Mouse (Mus musculus) 3134 (cell line): ENCODE measurements at regions not wholly inside any gene's neighbourhood (a gene's known extent, or its start where the extent isn't known, plus 50 kb on each side); places are given as distances from the start of the nearest gene placed in this dataset.
A peak's percentile ranks its signal among the peaks of the same experiment; 100 is the strongest.

ENCODE experiments used
- DNase-seq: peaks from one replicate; pipeline ENCODE4 v3.0.0-alpha.2; 2011; ENCODE audit warnings: low spot score; ENCODE audit not compliant: insufficient read length; ENCODE audit errors: extremely low read depth

DNA sequence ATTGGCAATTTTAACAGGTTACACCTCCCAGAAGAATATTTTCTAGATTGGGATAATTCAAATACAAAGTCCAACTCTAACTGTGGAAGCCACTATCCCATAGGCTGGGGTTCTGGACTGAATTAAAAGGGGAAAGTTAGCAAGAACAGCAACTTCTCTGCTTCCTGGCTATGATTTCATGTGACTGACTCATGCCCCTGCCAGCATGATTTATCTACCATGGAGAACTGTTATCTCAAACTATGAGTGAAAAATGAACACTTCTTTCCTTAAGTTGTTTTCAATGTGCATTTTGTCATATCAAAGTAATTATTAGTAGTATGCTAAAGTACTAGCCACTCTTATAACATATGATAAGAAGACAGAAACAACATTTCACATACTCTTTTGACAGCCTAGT lies 1394.7 kb upstream of the Dsel start:
- DNase-seq = no peak

GRCm38 (mm10) chr1:113247325-113247724 lies 1382.6 kb upstream of the Dsel start:
- DNase-seq = no peak

GRCm38 (mm10) chr1:113210095-113210494 lies 1345.4 kb upstream of the Dsel start:
- no peak for DNase-seq

DNA sequence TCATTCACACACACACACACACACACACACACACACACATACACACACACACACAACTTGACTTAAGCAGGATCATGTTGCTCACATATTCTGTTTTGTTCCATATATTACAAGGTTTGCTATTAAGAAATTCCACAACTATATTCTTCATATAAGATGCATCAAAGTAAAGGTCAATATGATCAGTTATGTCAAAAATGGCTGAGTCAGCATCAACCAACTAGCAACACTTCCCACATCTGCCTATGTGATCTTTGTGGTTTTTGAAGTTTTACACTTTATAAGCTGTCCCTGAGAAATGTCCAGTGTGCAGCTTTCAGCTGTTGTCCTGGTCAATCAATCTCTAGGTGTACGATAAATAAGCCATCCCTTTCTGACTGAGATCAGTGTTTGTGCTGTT lies 1339.3 kb upstream of the Dsel start:
- no peak for DNase-seq

- DNase-seq = no peak
Observed at GRCm38 (mm10) chr1:113194116-113194812, 1329.5 kb upstream of the Dsel start.

- peak; percentile 7 for DNase-seq
Observed at GRCm38 (mm10) chr1:113163173-113163572, 1298.5 kb upstream of the Dsel start.
